Mouse (Mus musculus) left cerebral cortex, postnatal 36 days (tissue): ENCODE measurements around the gene 4930519P11Rik. TPM values are rescaled to one million over a fixed set of nuclear protein-coding genes. Genes with fewer than 3 reads are reported as not detected.

Source experiments
- DNase-seq, 2 experiments: peaks; one replicate each; pipeline ENCODE4 v3.0.0; 2021 to 2022; ENCODE audit warnings: low spot score in 2 of 2, mixed read lengths in 1 of 2
- intact Hi-C: fragments of 180-260 bp; cut with DNase I; formaldehyde crosslinking; loops from one replicate; pipeline ENCODE4 v1.15.1; 2025
- total RNA-seq, 2 experiments: library from RNA; stranded (reverse); gene quantifications; 2 replicates each; pipeline ENCODE4 v1.2.3; 2021

4930519P11Rik gene
- not detected for total RNA-seq

DNA sequence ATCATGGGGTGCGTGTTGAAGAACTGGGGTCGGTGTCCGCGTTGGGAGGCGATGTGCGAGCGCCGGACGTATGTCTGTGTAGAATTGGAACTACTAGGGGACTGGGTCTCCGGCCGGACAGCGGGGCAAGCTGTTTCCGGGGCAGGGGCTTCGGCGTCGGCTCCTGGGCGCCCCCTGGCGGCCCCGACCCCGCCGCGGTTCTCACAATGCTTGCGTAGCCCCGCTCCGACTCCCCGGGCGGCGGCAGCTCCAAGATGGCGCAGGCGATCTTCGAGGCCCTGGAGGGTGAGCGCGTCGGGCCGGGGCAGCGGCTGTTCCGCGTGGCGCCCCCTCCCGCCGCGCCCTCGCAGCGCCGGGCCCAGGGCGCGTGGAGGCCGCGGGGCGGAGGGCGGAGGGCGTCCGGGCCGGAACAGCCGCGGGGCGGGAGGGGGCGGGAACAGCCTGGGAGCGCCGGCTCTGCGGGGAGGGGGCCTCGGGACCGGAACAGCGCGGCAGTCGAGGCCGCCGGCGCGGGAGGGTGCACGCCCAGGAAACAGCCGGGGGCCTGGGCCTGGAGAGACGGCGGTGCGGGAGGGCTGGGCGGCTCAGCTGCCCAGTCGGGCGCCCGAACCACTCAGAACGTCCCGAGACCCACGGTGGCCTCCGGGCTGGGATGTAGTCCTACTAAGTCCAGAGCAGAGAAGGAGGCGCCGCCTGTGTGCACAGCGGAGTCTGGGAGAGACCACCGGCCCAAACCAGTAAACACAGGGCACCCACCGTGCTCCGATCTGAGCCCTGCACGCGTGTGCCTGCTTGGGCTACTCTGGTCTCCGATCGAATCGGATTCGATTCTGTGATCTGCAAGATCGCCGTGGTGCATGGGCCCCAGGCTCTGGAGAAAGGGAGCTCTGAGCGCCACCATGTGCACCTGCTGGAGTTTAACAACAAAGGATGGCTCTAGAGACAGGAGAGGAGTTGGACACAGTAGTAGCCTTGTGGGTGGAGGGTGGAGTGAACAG lies at the start of gene 4930519P11Rik, which contains the start of gene Zfp341:
Gene 4930519P11Rik (minus strand): TSS at position 320 of the 998 bp plus-strand sequence.
Gene Zfp341 (plus strand): TSS at position 180 of the 998 bp plus-strand sequence.
- intact Hi-C loops, result loop anchor here (1.0 to 5.0 kb wide), 3 partner anchors 29 to 201 kb away; no protein-coding TSS in a partner anchor
- DNase-seq, result peak; percentile 88 to 89

DNA sequence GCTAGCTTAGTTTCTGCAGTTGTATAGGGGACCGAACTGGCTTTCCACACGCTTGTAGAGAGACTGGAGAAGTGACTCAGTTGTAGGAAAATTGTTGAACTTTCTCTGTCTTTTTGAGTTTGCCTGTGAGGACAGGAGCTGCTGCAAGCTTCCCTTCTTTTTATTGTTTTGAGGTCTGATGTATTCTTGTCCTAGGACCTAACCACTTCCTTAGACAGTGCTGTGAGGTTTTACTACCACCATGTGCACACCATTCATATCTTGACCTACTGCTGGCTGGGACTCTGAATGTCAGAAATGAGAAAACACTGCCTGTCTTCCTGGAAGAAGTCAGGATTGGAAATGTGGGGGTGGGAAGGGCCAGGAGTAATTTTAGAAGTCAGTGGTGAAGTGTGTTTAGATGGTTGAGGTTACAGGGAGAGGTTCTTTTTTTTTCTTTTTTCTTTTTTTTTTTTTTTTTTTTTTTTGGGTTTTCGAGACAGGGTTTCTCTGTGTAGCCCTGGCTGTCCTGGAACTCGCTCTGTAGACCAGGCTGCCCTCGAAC lies 46.4 kb upstream of the 4930519P11Rik start:
- intact Hi-C loops, result loop anchor here (5.0 kb wide), 1 partner anchor 233 kb away; the partner anchor contains the start of gene Eif2s2
- no peak for DNase-seq

DNA sequence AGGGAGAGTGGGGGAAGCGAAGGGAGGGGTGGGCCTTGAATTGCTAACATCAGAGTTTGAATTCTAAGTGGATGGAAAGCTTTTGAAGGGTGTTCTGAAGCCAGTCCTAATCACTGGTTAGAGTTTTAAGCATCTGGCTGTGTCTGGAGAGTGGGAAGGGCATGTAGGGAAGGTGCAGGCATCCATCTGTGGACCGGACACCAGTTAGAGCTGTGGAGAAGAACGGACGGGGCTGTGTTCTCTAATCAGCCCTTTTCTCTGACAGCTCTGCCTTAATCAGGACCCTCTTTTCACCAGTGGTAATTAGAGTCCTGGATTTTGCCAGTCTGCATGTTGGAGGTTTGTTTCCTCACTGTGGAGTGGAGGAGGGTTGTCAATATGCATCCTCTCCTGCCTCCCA lies 45.8 kb upstream of the 4930519P11Rik start:
- intact Hi-C loops, result loop anchor here (5.0 kb wide), 1 partner anchor 233 kb away; the partner anchor contains the start of gene Eif2s2

GRCm38 (mm10) chr2:154657486-154658237 lies 44.4 kb upstream of the 4930519P11Rik start:
- intact Hi-C loops, result loop anchor here (5.0 kb wide), 1 partner anchor 235 kb away; the partner anchor contains the start of gene Eif2s2
- DNase-seq, result no peak

More for the DNA sequence above, 45.8 kb upstream of the 4930519P11Rik start:
- DNase-seq, result no peak

- peak; percentile 96 to 98 for DNase-seq
- intact Hi-C loops, result loop anchor here (5.0 kb wide), 1 partner anchor 235 kb away; the partner anchor contains the start of gene Eif2s2
Observed at GRCm38 (mm10) chr2:154656710-154657485, 43.7 kb upstream of the 4930519P11Rik start.

DNA sequence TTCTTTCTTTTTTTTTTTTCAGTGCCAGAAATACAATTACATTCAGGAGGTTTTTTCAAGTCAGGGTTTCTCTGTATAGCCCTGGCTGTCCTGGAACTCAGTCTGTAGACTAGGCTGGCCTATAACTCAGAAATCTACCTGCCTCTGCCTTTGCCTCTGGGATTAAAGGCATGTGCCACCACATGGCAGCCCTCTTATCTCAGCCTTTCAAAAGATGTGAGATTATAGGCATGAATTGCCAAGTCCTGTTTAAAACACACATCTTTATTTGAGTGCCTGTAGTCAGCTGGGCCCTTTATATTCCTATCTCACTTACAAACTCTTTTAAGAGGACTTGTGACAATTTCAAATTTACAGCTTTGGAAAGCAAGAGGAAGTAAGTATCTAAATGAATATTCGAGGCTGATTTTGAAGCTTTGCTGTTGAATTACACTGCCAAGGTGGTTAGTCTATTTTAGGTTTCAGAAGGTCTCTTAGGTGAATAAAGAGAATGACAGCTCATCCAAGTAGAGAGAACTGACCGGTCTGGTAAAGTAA lies 42.7 kb upstream of the 4930519P11Rik start:
- no peak for DNase-seq
- intact Hi-C loops, result loop anchor here (5.0 kb wide), 1 partner anchor 236 kb away; the partner anchor contains the start of gene Eif2s2

DNA sequence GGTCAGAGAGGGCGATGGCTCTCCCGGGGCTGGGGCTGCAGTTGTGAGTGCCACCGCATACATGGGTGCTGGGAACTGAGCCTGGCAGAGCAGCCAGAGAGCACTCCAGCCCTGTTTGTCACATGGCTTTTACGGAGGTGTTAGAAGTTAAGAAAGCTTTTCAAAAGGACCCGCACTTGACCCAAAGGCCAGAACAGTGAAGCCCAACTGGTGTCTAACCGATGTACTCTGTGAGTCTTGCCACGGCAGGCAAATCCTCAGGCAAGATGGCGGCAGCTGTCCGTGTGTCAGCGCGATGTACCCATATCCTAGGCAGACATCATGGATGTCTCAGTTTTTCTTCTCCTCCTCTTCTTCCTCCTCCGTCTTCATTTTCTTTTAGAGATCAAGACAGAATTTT lies 41.7 kb upstream of the 4930519P11Rik start:
- intact Hi-C loops, result loop anchor here (5.0 kb wide), 1 partner anchor 237 kb away; the partner anchor contains the start of gene Eif2s2
- DNase-seq, result no peak

- intact Hi-C loops, result no loop called here
- no peak for DNase-seq
Observed at GRCm38 (mm10) chr2:154651363-154651762, 38.1 kb upstream of the 4930519P11Rik start, which contains the start of gene Chmp4b. Chmp4b (plus strand) TSS chr2:154651705.

GRCm38 (mm10) chr2:154650404-154650803 lies 37.2 kb upstream of the 4930519P11Rik start:
- intact Hi-C loops, result no loop called here

DNA sequence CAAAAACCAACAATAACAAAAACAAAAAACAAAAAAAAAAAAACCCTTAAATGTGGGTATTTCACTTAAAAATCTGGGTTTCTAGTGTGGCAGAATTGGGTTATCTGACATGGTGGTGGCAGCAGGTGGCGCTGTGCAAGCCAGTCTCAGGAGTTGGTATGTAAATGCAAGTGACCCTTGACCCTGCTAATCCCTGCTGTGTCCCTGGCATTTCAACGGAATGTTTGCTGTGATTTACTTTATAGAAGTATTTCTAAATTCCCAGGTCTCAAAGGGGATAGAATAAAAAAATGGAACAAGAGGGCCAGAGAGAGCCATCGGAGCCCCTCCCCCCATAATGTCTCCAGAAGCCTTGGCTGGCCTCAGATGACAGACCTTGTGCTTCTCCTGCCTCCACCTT lies 34.8 kb upstream of the 4930519P11Rik start:
- DNase-seq, result no peak
- intact Hi-C loops, result loop anchor here (5.0 kb wide), 1 partner anchor 204 kb away; no protein-coding TSS in a partner anchor

More at GRCm38 (mm10) chr2:154650404-154650803, 37.2 kb upstream of the 4930519P11Rik start:
- DNase-seq, result no peak

GRCm38 (mm10) chr2:154646634-154647033 lies 33.4 kb upstream of the 4930519P11Rik start:
- DNase-seq, result no peak
- intact Hi-C loops, result loop anchor here (5.0 kb wide), 1 partner anchor 206 kb away; no protein-coding TSS in a partner anchor

GRCm38 (mm10) chr2:154642712-154643385 lies 29.6 kb upstream of the 4930519P11Rik start:
- intact Hi-C loops, result no loop called here
- DNase-seq, result no peak

GRCm38 (mm10) chr2:154642005-154642459 lies 28.8 kb upstream of the 4930519P11Rik start:
- DNase-seq, result no peak
- intact Hi-C loops, result no loop called here

GRCm38 (mm10) chr2:154641176-154641575 lies 27.9 kb upstream of the 4930519P11Rik start:
- intact Hi-C loops, result no loop called here
- no peak for DNase-seq

DNA sequence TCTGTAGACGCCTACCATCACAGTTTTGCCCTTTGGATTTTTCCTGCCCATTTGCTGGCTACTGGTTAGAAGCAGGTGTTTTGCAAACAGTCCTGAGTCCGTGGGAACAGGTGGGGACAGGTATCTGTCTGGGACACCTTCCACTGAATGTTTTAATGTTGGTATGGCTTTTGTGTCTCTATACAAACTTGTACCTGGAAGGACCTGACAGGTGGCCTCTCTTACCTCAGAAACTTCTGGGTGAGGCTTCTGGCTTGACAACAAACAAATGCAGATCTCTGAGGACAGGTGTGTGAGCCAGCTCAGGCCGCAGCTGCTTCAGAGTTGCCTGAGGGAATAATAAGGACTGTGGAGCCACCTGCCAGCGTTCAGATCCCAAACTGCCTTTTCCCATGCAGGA lies 25.9 kb upstream of the 4930519P11Rik start:
- intact Hi-C loops, result no loop called here
- DNase-seq, result no peak

- intact Hi-C loops, result no loop called here
- no peak for DNase-seq
Observed at GRCm38 (mm10) chr2:154638521-154638920, 25.3 kb upstream of the 4930519P11Rik start.

- DNase-seq, result no peak
- intact Hi-C loops, result no loop called here
Observed at GRCm38 (mm10) chr2:154635826-154636225, 22.6 kb upstream of the 4930519P11Rik start.
